ENCODE assay signal across 28 mouse cellular contexts in the genomic region with DNA sequence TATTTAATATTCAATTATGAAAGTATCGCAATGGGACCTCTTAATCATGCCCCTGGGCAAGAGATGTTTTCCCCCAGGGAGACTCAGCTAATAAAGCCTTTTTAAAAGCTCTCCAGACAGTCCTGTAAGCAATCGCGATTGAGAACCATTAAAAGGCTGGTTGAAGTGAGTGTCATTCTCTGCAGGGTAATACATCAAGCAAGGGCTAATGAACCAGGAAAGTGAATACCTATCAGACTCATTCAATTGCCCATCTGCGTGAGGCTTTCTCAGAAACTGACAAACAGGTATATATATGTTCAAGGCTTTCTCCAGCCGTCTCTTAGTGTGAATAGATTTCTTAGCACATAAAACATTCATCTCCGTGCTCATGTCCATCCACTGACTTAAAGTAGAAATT.
DNase-seq lines count a peak whose midpoint lies in the region; ATAC-seq and TF ChIP-seq lines count a peak whose summit lies in the region.
"Had no signal": no experiment of that assay in that cellular context is flagged by ENCODE, and none has a peak within 500 bp of the region (broad histone marks: within the 10 kb centered on the region; RNA-seq: fewer than 3 reads in every experiment).

No protein-coding gene starts in this region.

- H3K36me3 ChIP-seq in forebrain, embryonic 12.5 days (replicated peaks), result no peaks in the 10 kb centered on the region
- H3K36me3 ChIP-seq in forebrain, postnatal 0 days (ENCODE audit: insufficient read depth), result no peaks in the 10 kb centered on the region
- H3K36me3 ChIP-seq in kidney, postnatal 0 days (ENCODE audit: insufficient read depth, low read length), result no peaks in the 10 kb centered on the region
- no peaks in the 10 kb centered on the region for H3K36me3 ChIP-seq in hindbrain, embryonic 15.5 days
- no peaks in the 10 kb centered on the region for H3K36me3 ChIP-seq in neural tube, embryonic 14.5 days (ENCODE audit: control insufficient read depth, insufficient read depth, low read length)
- H3K36me3 ChIP-seq: forebrain, embryonic 15.5 days; limb, embryonic 12.5 days; liver, embryonic 15.5 days had no signal

- no peaks in the 10 kb centered on the region for H3K27me3 ChIP-seq in forebrain, embryonic 12.5 days
- no peaks in the 10 kb centered on the region for H3K27me3 ChIP-seq in forebrain, postnatal 0 days (ENCODE audit: insufficient read depth, low read length)
- H3K27me3 ChIP-seq in kidney, postnatal 0 days (ENCODE audit: insufficient read depth, low read length), result no peaks in the 10 kb centered on the region
- no peaks in the 10 kb centered on the region for H3K27me3 ChIP-seq in hindbrain, embryonic 15.5 days
- H3K27me3 ChIP-seq in neural tube, embryonic 14.5 days (ENCODE audit: control insufficient read depth, insufficient read depth, low read length), result no peaks in the 10 kb centered on the region
- H3K27me3 ChIP-seq: CH12.LX; forebrain, embryonic 15.5 days; limb, embryonic 12.5 days; liver, embryonic 15.5 days had no signal

- DNase-seq in forebrain, postnatal 0 days, result no peak
- peak; percentile 38 for DNase-seq in kidney, postnatal 0 days (ENCODE audit: low spot score)
- DNase-seq in kidney, postnatal 36 days, result no peak
- DNase-seq in heart, postnatal 25 days (ENCODE audit: low spot score), result no peak
- DNase-seq: adrenal gland, adult 2 months; cerebellum, adult 11 months; cerebellum, adult 9-10 months; cerebellum, postnatal 36 days; gastrocnemius, adult 2 months; gastrocnemius, postnatal 36 days; heart, adult 18-20 months; heart, postnatal 4 days; kidney, adult 18-20 months; layer of hippocampus, adult 9-11 months; lung, embryonic 14.5 days; lung, postnatal 14 days; right cerebral cortex, postnatal 4 days had no signal

- intact Hi-C loops in heart, postnatal 25 days (cut with DNase I), result no loop called here

- WGBS in forebrain, embryonic 12.5 days, result 79% methylated on average over 6 of the region's 6 CpGs
- WGBS in forebrain, postnatal 0 days, result 60% methylated on average over 6 of the region's 6 CpGs
- 35% methylated on average over 6 of the region's 6 CpGs for WGBS in kidney, postnatal 0 days
- WGBS in hindbrain, embryonic 15.5 days, result 48% methylated on average over 6 of the region's 6 CpGs
- 23% methylated on average over 6 of the region's 6 CpGs for WGBS in neural tube, embryonic 14.5 days

- H3K4me3 ChIP-seq in forebrain, embryonic 12.5 days (replicated peaks), result no peak overlapping the region
- no peak overlapping the region for H3K4me3 ChIP-seq in forebrain, postnatal 0 days (ENCODE audit: low read depth, low read length)
- H3K4me3 ChIP-seq in kidney, postnatal 0 days (replicated peaks; ENCODE audit: low read depth, low read length), result no peak overlapping the region
- no peak overlapping the region for H3K4me3 ChIP-seq in hindbrain, embryonic 15.5 days
- no peak overlapping the region for H3K4me3 ChIP-seq in neural tube, embryonic 14.5 days (ENCODE audit: low read depth, low read length)
- H3K4me3 ChIP-seq: forebrain, embryonic 15.5 days; gastrocnemius, adult 2 months; limb, embryonic 12.5 days; liver, embryonic 15.5 days had no signal

- no peaks in the 10 kb centered on the region for H3K9me3 ChIP-seq in forebrain, embryonic 12.5 days
- no peaks in the 10 kb centered on the region for H3K9me3 ChIP-seq in forebrain, postnatal 0 days (ENCODE audit: low read length)
- H3K9me3 ChIP-seq in kidney, postnatal 0 days (replicated peaks; ENCODE audit: low read length), result no peaks in the 10 kb centered on the region
- no peaks in the 10 kb centered on the region for H3K9me3 ChIP-seq in hindbrain, embryonic 15.5 days
- H3K9me3 ChIP-seq in neural tube, embryonic 14.5 days (ENCODE audit: control insufficient read depth, low read length), result no peaks in the 10 kb centered on the region
- H3K9me3 ChIP-seq: forebrain, embryonic 15.5 days; limb, embryonic 12.5 days; liver, embryonic 15.5 days had no signal

- no peak for TF ChIP-seq CTCF in forebrain, postnatal 0 days (IDR thresholded peaks at IDR 0.05; ENCODE audit: low read depth)
- no peak for TF ChIP-seq CTCF in kidney, postnatal 0 days (IDR thresholded peaks at IDR 0.05; ENCODE audit: low read depth)

- no peak overlapping the region for H3K27ac ChIP-seq in forebrain, embryonic 12.5 days
- H3K27ac ChIP-seq in forebrain, postnatal 0 days (ENCODE audit: low read depth, low read length), result no peak overlapping the region
- H3K27ac ChIP-seq in kidney, postnatal 0 days, result no peak overlapping the region
- no peak overlapping the region for H3K27ac ChIP-seq in hindbrain, embryonic 15.5 days (replicated peaks)
- no peak overlapping the region for H3K27ac ChIP-seq in neural tube, embryonic 14.5 days (ENCODE audit: low read depth, low read length)
- H3K27ac ChIP-seq: forebrain, embryonic 15.5 days; gastrocnemius, adult 2 months; limb, embryonic 12.5 days; liver, embryonic 15.5 days had no signal

- H3K4me2 ChIP-seq in forebrain, embryonic 12.5 days, result no peak overlapping the region
- no peak overlapping the region for H3K4me2 ChIP-seq in forebrain, postnatal 0 days (ENCODE audit: low read depth)
- no peak overlapping the region for H3K4me2 ChIP-seq in kidney, postnatal 0 days (ENCODE audit: low read length)
- H3K4me2 ChIP-seq in hindbrain, embryonic 15.5 days, result no peak overlapping the region
- H3K4me2 ChIP-seq in neural tube, embryonic 14.5 days (ENCODE audit: low read depth, low read length), result no peak overlapping the region
- H3K4me2 ChIP-seq: forebrain, embryonic 15.5 days; heart, embryonic 11.5 days; limb, embryonic 12.5 days; liver, embryonic 15.5 days; lung, embryonic 14.5 days had no signal

- peak; percentile 6; the same call in 1 of the 2 replicates for ATAC-seq in forebrain, embryonic 12.5 days (ENCODE audit: low FRiP score)
- ATAC-seq in forebrain, postnatal 0 days, result no peak
- no peak for ATAC-seq in kidney, postnatal 0 days (replicated peaks; ENCODE audit: low FRiP score, low read depth)
- peak; percentile 34; the same call in 1 of the 2 replicates for ATAC-seq in hindbrain, embryonic 15.5 days (ENCODE audit: low FRiP score, low read depth)
- peak; percentile 87; the same call in 1 of the 2 replicates for ATAC-seq in neural tube, embryonic 14.5 days (ENCODE audit: low read depth)
- no peak for ATAC-seq in erythroid progenitor cell, adult 5-6 weeks (replicated peaks; ENCODE audit: low FRiP score, poor library complexity, severe bottlenecking)
- ATAC-seq: activated CD4-positive, CD25-positive, alpha-beta regulatory T cell, adult 4 months; forebrain, embryonic 15.5 days; midbrain, embryonic 16.5 days had no signal

- no peak overlapping the region for H3K9ac ChIP-seq in forebrain, embryonic 12.5 days
- no peak overlapping the region for H3K9ac ChIP-seq in forebrain, postnatal 0 days
- no peak overlapping the region for H3K9ac ChIP-seq in kidney, postnatal 0 days (ENCODE audit: low read depth, low read length)
- no peak overlapping the region for H3K9ac ChIP-seq in hindbrain, embryonic 15.5 days
- H3K9ac ChIP-seq in neural tube, embryonic 14.5 days (replicated peaks; ENCODE audit: low read depth, low read length), result no peak overlapping the region
- H3K9ac ChIP-seq: forebrain, embryonic 15.5 days; limb, embryonic 12.5 days; liver, embryonic 15.5 days; lung, embryonic 14.5 days had no signal

- no peaks in the 10 kb centered on the region for H3K4me1 ChIP-seq in forebrain, embryonic 12.5 days
- no peaks in the 10 kb centered on the region for H3K4me1 ChIP-seq in forebrain, postnatal 0 days (ENCODE audit: insufficient read depth)
- H3K4me1 ChIP-seq in kidney, postnatal 0 days (replicated peaks; ENCODE audit: insufficient read depth, low read length), result no peaks in the 10 kb centered on the region
- no peaks in the 10 kb centered on the region for H3K4me1 ChIP-seq in hindbrain, embryonic 15.5 days (replicated peaks)
- peaks cover 3% of the 10 kb centered on the region; the same call in 1 of the 2 replicates for H3K4me1 ChIP-seq in neural tube, embryonic 14.5 days (ENCODE audit: control insufficient read depth, insufficient read depth, low read length)
- H3K4me1 ChIP-seq: forebrain, embryonic 15.5 days; limb, embryonic 12.5 days; liver, embryonic 15.5 days had no signal

Comparison
In these comparisons a context has a peak if more than half of its experiments do, and no peak if none do; other contexts are left out.
1. ATAC-seq: peak in forebrain, embryonic 12.5 days (single experiment), hindbrain, embryonic 15.5 days (single experiment) and neural tube, embryonic 14.5 days (single experiment); none in forebrain, postnatal 0 days (single experiment), kidney, postnatal 0 days (single experiment) and erythroid progenitor cell, adult 5-6 weeks (single experiment).